Mouse (Mus musculus): Measurements from ENCODE around the gene Lad1.

The Lad1 gene

GRCm38 (mm10) chr1:135800192-135800950, 18.0 kb upstream of the Lad1 start:
- in situ Hi-C loops (cut with MboI, MseI) = loop anchor here (25.0 kb wide), 1 partner anchor 1738 kb away; no protein-coding TSS in a partner anchor

- in situ Hi-C loops (cut with MboI, MseI) = loop anchor here (25.0 kb wide), 1 partner anchor 1745 kb away; no protein-coding TSS in a partner anchor
Observed at GRCm38 (mm10) chr1:135807546-135807945, 10.9 kb upstream of the Lad1 start.

GRCm38 (mm10) chr1:135810180-135810579, 8.2 kb upstream of the Lad1 start:
- in situ Hi-C loops (cut with MboI, MseI) = loop anchor here (25.0 kb wide), 1 partner anchor 1748 kb away; no protein-coding TSS in a partner anchor

- in situ Hi-C loops (cut with MboI, MseI) = loop anchor here (25.0 kb wide), 1 partner anchor 1749 kb away; no protein-coding TSS in a partner anchor
Observed at GRCm38 (mm10) chr1:135811016-135811646, 7.3 kb upstream of the Lad1 start.

- in situ Hi-C loops (cut with MboI, MseI) = loop anchor here (25.0 kb wide), 1 partner anchor 1750 kb away; no protein-coding TSS in a partner anchor
Observed at GRCm38 (mm10) chr1:135812205-135812604, 6.2 kb upstream of the Lad1 start.

GRCm38 (mm10) chr1:135812618-135813017, 5.8 kb upstream of the Lad1 start:
- in situ Hi-C loops (cut with MboI, MseI) = loop anchor here (25.0 kb wide), 1 partner anchor 1750 kb away; no protein-coding TSS in a partner anchor

GRCm38 (mm10) chr1:135813071-135813470, 5.3 kb upstream of the Lad1 start:
- in situ Hi-C loops (cut with MboI, MseI) = loop anchor here (25.0 kb wide), 1 partner anchor 1751 kb away; no protein-coding TSS in a partner anchor

GRCm38 (mm10) chr1:135813687-135814395, 4.6 kb upstream of the Lad1 start:
- in situ Hi-C loops (cut with MboI, MseI) = loop anchor here (25.0 kb wide), 1 partner anchor 1752 kb away; no protein-coding TSS in a partner anchor

- in situ Hi-C loops (cut with MboI, MseI) = loop anchor here (25.0 kb wide), 1 partner anchor 1752 kb away; no protein-coding TSS in a partner anchor
Observed at GRCm38 (mm10) chr1:135814531-135814930, 3.9 kb upstream of the Lad1 start.

GRCm38 (mm10) chr1:135817595-135817994, 803 bp upstream of the Lad1 start:
- in situ Hi-C loops (cut with MboI, MseI) = loop anchor here (25.0 kb wide), 1 partner anchor 1755 kb away; no protein-coding TSS in a partner anchor

- in situ Hi-C loops (cut with MboI, MseI) = loop anchor here (25.0 kb wide), 1 partner anchor 1758 kb away; no protein-coding TSS in a partner anchor
Observed at GRCm38 (mm10) chr1:135820071-135820470, 1.7 kb downstream of the Lad1 start.

GRCm38 (mm10) chr1:135820736-135821364, 2.5 kb downstream of the Lad1 start:
- in situ Hi-C loops (cut with MboI, MseI) = loop anchor here (25.0 kb wide), 1 partner anchor 1759 kb away; no protein-coding TSS in a partner anchor

- in situ Hi-C loops (cut with MboI, MseI) = loop anchor here (25.0 kb wide), 1 partner anchor 1759 kb away; no protein-coding TSS in a partner anchor
Observed at GRCm38 (mm10) chr1:135821780-135822179, 3.4 kb downstream of the Lad1 start.

GRCm38 (mm10) chr1:135828918-135829317, 10.5 kb downstream of the Lad1 start:
- in situ Hi-C loops (cut with MboI, MseI) = no loop called here

- in situ Hi-C loops (cut with MboI, MseI) = loop anchor here (5.0 kb wide), 1 partner anchor 47 kb away; no protein-coding TSS in a partner anchor
Observed at GRCm38 (mm10) chr1:135834206-135834859, 15.9 kb downstream of the Lad1 start.

GRCm38 (mm10) chr1:135834983-135835382, 16.6 kb downstream of the Lad1 start:
- in situ Hi-C loops (cut with MboI, MseI) = loop anchor here (5.0 kb wide), 1 partner anchor 48 kb away; no protein-coding TSS in a partner anchor

- in situ Hi-C loops (cut with MboI, MseI) = no loop called here
Observed at GRCm38 (mm10) chr1:135835716-135836483, 17.5 kb downstream of the Lad1 start, which contains the start of gene Tnnt2. Gene Tnnt2 (plus strand): TSS chr1:135836354.

GRCm38 (mm10) chr1:135838626-135839025, 20.2 kb downstream of the Lad1 start:
- in situ Hi-C loops (cut with MboI, MseI) = no loop called here

GRCm38 (mm10) chr1:135839065-135839464, 20.7 kb downstream of the Lad1 start:
- in situ Hi-C loops (cut with MboI, MseI) = no loop called here

Measured in regulatory T cell (primary cell).